Mouse (Mus musculus): ENCODE measurements around the gene Slc13a4. TPM values are rescaled to one million over a fixed set of nuclear protein-coding genes. Genes with fewer than 3 reads are reported as not detected.

Slc13a4 gene
- polyA plus RNA-seq, 1 experiment from 2014 or later = 0.36 TPM

- H3K9ac ChIP-seq (replicated peaks; ENCODE audit: low read length) = no peak overlapping the region
- H3K4me1 ChIP-seq (ENCODE audit: control insufficient read depth, insufficient read depth, low read length) = no peaks in the 10 kb centered on the region
- H3K4me2 ChIP-seq (ENCODE audit: low read depth, low read length) = no peak overlapping the region
- H3K9me3 ChIP-seq (replicated peaks; ENCODE audit: control insufficient read depth, low read length) = no peaks in the 10 kb centered on the region
- H3K36me3 ChIP-seq (replicated peaks; ENCODE audit: control insufficient read depth, insufficient read depth, low read depth, low read length) = peaks cover 9% of the 10 kb centered on the region
- no peak overlapping the region for H3K27ac ChIP-seq (replicated peaks; ENCODE audit: low read depth, low read length)
- 83% methylated on average over 9 of the region's 9 CpGs for WGBS
- ATAC-seq (replicated peaks; ENCODE audit: insufficient number of reproducible peaks, low FRiP score, low TSS enrichment, low read depth) (no peak), DNase-seq (ENCODE audit: low spot score) (no peak)
- no peaks in the 10 kb centered on the region for H3K27me3 ChIP-seq (ENCODE audit: control insufficient read depth, insufficient read depth, low read length)
- no peak overlapping the region for H3K4me3 ChIP-seq (ENCODE audit: low read depth, low read length)
Measured at GRCm38 (mm10) chr6:35236108-35236785, 71.7 kb downstream of the Slc13a4 start.

- ATAC-seq (replicated peaks; ENCODE audit: insufficient number of reproducible peaks, low FRiP score, low TSS enrichment, low read depth) (no peak), DNase-seq (ENCODE audit: low spot score) (no peak)
- no peak overlapping the region for H3K27ac ChIP-seq (replicated peaks; ENCODE audit: low read depth, low read length)
- peaks cover 11% of the 10 kb centered on the region; the same call in 1 of the 2 replicates for H3K36me3 ChIP-seq (replicated peaks; ENCODE audit: control insufficient read depth, insufficient read depth, low read depth, low read length)
- H3K4me3 ChIP-seq (ENCODE audit: low read depth, low read length) = no peak overlapping the region
- no peaks in the 10 kb centered on the region for H3K27me3 ChIP-seq (ENCODE audit: control insufficient read depth, insufficient read depth, low read length)
- 91% methylated on average over 1 of the region's 1 CpGs for WGBS
- H3K9me3 ChIP-seq (replicated peaks; ENCODE audit: control insufficient read depth, low read length) = no peaks in the 10 kb centered on the region
- no peaks in the 10 kb centered on the region for H3K4me1 ChIP-seq (ENCODE audit: control insufficient read depth, insufficient read depth, low read length)
- H3K4me2 ChIP-seq (ENCODE audit: low read depth, low read length) = no peak overlapping the region
- H3K9ac ChIP-seq (replicated peaks; ENCODE audit: low read length) = no peak overlapping the region
Measured at GRCm38 (mm10) chr6:35229415-35229814, 78.5 kb downstream of the Slc13a4 start.

- Histone ChIP-seq H3K9ac (replicated peaks; ENCODE audit: low read length) (no peak overlapping the region), H3K36me3 (replicated peaks; ENCODE audit: control insufficient read depth, insufficient read depth, low read depth, low read length) (peaks cover 4% of the 10 kb centered on the region; the same call in 1 of the 2 replicates), H3K9me3 (replicated peaks; ENCODE audit: control insufficient read depth, low read length) (no peaks in the 10 kb centered on the region), H3K27me3 (ENCODE audit: control insufficient read depth, insufficient read depth, low read length) (no peaks in the 10 kb centered on the region), H3K4me1 (ENCODE audit: control insufficient read depth, insufficient read depth, low read length) (no peaks in the 10 kb centered on the region), H3K27ac (replicated peaks; ENCODE audit: low read depth, low read length) (no peak overlapping the region), H3K4me2 (ENCODE audit: low read depth, low read length) (no peak overlapping the region), H3K4me3 (ENCODE audit: low read depth, low read length) (no peak overlapping the region)
- DNase-seq (ENCODE audit: low spot score) = peak; percentile 7
- 70% methylated on average over 4 of the region's 4 CpGs for whole genome bisulfite sequencing
- no peak for ATAC-seq (replicated peaks; ENCODE audit: insufficient number of reproducible peaks, low FRiP score, low TSS enrichment, low read depth)
Measured at GRCm38 (mm10) chr6:35225696-35226095, 82.2 kb downstream of the Slc13a4 start.

Other genes starting within 250 kb of the Slc13a4 start
- 34.8 and 41.5 TPM in 2 replicates for gene Cnot4, start 174.4 kb downstream of the Slc13a4 start, polyA plus RNA-seq (2014; fragmentation: Nextera tagmentation; extraction: Ambion mirVana)
- gene Nup205, start 130.7 kb downstream of the Slc13a4 start, polyA plus RNA-seq (2014; fragmentation: Nextera tagmentation; extraction: Ambion mirVana) = 54.0 and 55.8 TPM in 2 replicates
- not detected in 2 replicates for gene Fam180a, start 18.0 kb upstream of the Slc13a4 start, polyA plus RNA-seq (2014; fragmentation: Nextera tagmentation; extraction: Ambion mirVana)
- 142 and 147 TPM in 2 replicates for gene Mtpn, start 231.8 kb upstream of the Slc13a4 start, polyA plus RNA-seq (2014; fragmentation: Nextera tagmentation; extraction: Ambion mirVana)